Mouse (Mus musculus): ENCODE results near the gene Mfge8. TPM values are rescaled to one million over a fixed set of nuclear protein-coding genes. Genes with fewer than 3 reads are reported as not detected.

Mfge8 gene
- 2.1 TPM for polyA plus RNA-seq (2014; fragmentation: Illumina TruSeq; extraction: RNeasy Lipid Tissue Mini Kit (QIAGEN cat#74804); ENCODE audit: low read depth, low replicate concordance)

GRCm38 (mm10) chr7:79148711-79149266, at the start of gene Mfge8:
Gene Mfge8, minus strand, starts transcription at chr7:79149060.

GRCm38 (mm10) chr7:79130843-79131444, 17.9 kb downstream of the Mfge8 start, which contains the start of gene Hapln3:
Gene Hapln3, minus strand, starts transcription at chr7:79131018.

Other genes starting within 250 kb of the Mfge8 start
- gene Isg20, start 235.6 kb downstream of the Mfge8 start, polyA plus RNA-seq (2014; fragmentation: Illumina TruSeq; extraction: RNeasy Lipid Tissue Mini Kit (QIAGEN cat#74804); ENCODE audit: low read depth, low replicate concordance) = 1.7 TPM
- gene Acan, start 95.6 kb downstream of the Mfge8 start, polyA plus RNA-seq (2014; fragmentation: Illumina TruSeq; extraction: RNeasy Lipid Tissue Mini Kit (QIAGEN cat#74804); ENCODE audit: low read depth, low replicate concordance) = not detected
- not detected for gene Hapln3, start 18.0 kb downstream of the Mfge8 start, polyA plus RNA-seq (2014; fragmentation: Illumina TruSeq; extraction: RNeasy Lipid Tissue Mini Kit (QIAGEN cat#74804); ENCODE audit: low read depth, low replicate concordance)
- 36.1 TPM for gene Abhd2, start 124.1 kb upstream of the Mfge8 start, polyA plus RNA-seq (2014; fragmentation: Illumina TruSeq; extraction: RNeasy Lipid Tissue Mini Kit (QIAGEN cat#74804); ENCODE audit: low read depth, low replicate concordance)
- not detected for gene Rlbp1, start 238.0 kb upstream of the Mfge8 start, polyA plus RNA-seq (2014; fragmentation: Illumina TruSeq; extraction: RNeasy Lipid Tissue Mini Kit (QIAGEN cat#74804); ENCODE audit: low read depth, low replicate concordance)
- gene Fanci, start 242.9 kb upstream of the Mfge8 start, polyA plus RNA-seq (2014; fragmentation: Illumina TruSeq; extraction: RNeasy Lipid Tissue Mini Kit (QIAGEN cat#74804); ENCODE audit: low read depth, low replicate concordance) = not detected